Mouse (Mus musculus): ENCODE data around the gene Epha5.

Epha5 gene

DNA sequence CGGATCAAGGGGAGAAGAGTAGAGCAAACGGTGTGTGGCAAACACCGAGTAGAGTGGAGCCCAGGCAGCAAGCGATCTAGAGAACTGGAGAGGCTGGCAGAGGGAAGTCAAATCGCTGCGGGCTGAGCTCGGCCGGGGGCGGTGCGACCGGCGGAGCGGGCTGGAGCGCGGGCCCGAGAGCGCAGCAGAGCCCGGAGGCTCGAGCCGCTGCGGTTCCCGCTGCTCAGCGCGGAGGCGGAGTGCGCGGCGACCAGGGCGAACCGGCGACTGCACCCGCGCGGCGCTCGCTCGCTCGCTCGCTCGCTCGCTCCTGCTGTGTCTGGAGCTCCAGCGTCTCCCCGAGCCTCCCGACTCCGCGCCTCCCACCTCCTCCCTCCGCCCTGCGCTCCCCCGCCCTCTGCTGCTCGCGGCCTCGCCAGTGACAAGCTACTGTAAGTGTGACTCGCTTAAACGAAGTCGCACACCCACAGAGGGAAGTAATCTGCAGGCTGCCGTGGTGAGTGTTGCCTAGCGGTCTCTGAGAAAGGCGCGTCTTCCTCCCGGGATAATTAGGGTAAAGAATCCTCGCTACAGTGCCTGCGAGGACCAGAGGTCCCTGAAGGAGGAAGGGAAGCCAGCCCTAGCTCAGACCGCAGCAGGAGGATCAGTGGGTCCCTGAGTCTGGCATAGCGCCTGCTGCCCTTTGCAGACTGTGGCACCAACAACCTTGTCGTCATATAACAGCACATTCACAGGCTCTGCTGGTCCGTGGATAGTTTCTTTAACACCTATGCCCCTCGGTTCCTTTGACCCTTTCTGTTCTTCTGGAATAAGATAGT is at the start of gene Epha5:
Epha5 (minus strand) TSS at position 321 of the 818 bp plus-strand sequence.
- peak; percentile 83 for DNase-seq (ENCODE audit: low read depth, low spot score)

DNA sequence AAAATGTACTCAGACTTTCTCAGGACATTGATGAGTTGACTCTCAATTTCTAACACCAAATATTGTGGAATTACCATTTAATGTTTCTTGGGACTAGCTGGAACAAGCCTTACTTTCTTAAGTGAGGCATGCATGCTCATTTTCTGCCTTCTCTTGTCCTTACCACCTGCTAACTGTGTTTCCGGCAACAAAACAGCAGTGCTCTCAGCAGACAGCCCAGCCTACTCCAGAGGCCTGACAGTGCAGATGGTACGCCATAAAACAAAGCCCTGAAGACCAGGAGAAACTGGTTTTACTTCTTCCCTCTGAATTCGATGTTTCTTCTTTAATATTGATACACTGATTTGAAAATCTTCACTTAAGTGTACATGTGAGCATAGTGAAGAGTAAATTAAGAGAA is 39.0 kb upstream of the Epha5 start:
- DNase-seq (ENCODE audit: low read depth, low spot score), result no peak

DNA sequence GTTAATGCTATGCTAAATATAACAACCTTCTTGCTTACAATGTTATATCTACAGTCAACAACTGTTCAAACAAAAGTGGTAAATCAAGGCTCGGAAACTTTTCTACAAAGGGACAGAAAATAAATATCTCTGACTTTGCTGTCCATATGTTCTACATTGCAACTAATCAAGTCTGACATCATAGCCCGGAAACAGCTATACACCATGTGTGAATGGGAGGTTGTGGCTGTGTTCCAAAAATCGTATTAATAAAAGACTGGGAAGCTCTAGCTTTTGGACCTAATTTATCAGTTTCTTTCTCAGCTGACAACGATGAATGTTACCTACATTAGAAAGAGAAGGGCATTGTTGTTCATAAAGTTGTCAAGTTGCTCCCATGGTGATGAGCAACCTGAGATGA is 37.5 kb upstream of the Epha5 start:
- DNase-seq (ENCODE audit: low read depth, low spot score), result no peak

DNA sequence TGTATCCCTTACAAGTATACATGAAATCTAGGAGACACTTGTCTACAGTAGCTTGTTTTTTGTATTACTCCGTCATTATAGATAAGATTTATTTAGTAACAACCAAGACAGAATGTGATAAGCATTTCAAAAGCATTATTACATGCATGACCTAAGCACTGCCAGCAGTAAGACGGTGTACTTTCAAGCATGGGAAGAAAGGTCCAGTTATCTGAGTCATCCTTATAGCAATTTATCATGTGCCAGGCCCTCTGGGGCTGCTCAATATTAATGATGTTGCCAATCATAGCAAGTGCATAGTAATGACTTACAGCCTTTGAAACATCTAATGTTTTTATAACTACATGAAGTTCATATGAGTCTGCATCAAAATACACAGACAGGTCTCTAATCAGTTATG is 36.7 kb upstream of the Epha5 start:
- DNase-seq (ENCODE audit: low read depth, low spot score), result no peak

DNA sequence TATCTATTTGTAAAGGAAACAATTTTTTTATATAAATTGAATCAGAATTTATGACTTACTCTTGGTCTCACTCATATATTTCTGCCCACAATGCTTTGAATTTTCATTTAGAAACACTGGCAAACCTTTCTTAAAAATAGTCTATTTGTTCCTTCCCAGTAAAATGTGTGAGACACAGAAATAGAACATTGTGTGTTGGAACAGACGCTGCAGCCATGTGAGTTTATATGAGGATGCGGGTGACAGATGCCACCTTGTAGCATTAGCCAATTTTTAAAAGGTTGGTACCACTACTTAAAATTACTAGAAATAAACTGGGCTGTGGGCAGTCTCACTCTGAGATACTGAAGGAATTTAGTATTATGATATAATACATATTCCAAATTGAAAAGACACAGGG is 23.1 kb upstream of the Epha5 start:
- no peak for DNase-seq (ENCODE audit: low read depth, low spot score)

DNA sequence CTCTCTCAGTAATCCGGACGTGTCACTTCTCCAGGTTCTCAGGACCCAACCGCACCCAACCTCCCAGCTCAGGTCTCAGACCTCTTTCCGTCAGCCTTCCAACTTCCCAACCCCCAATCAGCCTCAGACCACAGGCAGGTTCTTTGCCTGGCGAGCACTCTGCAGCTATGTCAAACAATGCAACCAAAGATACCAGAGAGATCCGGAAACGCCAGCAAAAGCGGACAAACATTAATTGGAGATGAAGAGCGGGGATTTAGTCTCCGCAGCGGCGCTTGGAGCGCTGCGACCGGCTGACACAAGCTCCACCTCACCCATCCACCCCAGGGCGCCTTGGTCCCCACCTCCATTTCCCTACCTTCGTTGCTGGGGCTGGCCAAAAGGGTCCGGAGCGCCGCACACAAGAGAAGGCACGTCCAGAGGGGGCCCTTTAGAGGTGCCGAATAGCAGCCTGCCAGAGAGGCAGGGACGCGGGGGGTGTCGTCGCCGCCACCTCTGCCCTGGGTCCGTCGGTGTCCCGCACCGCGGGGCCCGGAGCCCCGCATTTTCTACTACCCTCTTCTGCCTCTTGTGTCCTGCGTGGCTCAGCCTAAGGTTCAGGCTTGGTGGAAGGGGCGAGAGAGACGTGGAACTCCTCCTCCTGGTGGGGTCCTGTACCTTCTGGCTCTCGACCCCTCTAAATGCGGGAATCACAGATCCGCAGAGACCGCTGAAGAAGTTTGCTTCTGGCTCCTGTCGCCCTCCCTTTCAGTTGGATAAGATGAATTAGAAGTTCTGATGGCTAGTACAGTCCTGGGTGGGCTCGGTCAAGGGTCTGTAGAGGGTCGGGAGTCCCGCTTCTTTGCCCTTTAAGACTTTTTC is 991 bp downstream of the Epha5 start:
- DNase-seq (ENCODE audit: low read depth, low spot score), result no peak

DNA sequence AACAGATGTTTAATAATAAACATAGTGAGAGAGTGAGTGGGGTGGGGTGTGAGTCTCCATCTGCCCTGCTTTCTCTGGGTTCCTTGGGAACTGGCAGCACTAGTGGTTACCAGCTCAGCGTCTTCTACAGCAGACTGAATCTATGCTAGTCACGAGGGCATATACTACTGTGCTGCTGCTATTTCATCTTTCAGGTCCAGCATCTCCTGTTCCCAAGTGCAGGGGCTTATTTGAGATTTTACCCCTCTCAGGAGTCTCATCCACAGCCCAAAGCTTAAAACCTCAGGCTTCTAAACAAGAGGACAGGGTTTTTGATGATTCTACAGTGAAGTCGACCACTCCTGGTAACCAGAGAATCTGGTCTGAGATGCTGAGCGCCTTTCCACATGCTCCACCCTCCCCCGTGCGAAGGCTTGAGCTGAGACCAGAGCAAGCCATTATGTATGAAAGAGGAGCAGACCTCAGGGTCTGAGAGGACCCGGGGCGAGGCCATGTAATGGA is 2.2 kb downstream of the Epha5 start:
- peak; percentile 39 for DNase-seq (ENCODE audit: low read depth, low spot score)

DNA sequence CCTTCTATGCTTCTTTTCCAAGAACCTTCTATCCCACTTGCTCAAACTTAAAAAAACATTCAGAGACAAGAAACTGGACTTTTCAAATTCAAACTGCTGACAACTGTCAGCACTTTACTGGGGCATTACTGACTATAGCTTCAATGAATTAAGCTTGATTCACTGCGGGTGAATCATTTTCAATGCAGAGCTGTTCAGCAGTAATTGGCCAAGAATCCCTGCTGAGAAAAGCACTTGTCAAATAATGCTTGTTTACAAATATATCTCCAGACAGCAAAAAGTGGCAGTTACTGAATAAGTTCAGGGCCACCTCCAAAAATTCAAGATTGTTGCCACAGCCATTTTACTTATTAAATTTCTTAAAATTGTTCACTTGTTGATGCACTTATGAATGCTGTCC is 4.2 kb downstream of the Epha5 start:
- no peak for DNase-seq (ENCODE audit: low read depth, low spot score)

DNA sequence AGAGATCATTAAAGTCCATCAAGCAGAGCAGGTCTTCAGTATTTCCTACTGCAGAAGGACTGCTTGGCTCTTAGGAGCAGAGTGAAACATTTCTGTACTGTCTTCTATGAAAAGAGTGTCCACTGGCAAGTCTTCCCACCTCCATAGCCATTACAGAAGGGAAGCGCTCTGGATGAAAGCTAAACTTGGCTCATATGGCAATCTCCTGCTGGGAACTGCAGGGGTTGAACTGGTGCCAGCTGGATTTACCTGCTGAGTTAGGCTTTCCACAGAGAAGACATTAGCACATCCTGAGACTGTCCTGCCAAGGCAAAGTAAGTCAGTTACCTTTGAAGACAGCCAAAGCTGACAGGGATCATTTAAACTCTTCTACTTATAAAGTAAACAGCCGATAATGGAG is 8.8 kb downstream of the Epha5 start:
- DNase-seq (ENCODE audit: low read depth, low spot score), result no peak

DNA sequence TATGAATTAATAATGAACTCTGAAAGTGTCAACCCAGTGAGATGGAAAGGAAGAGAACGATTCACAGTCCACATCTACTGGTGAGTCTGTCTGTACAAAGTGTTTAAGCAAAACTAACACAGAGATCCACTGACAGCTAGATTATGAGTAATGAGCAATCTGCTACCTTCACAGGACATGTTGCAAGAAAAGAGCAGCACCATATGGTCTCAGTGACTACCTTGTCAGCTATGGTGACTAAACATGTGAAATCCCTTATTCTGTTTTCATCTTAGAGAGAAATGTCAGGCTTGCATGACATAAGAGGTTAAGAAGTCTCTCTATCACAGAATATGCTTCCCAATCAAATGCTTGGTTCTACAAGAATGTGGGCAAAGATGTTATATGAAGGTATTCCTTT is 20.1 kb downstream of the Epha5 start:
- no peak for DNase-seq (ENCODE audit: low read depth, low spot score)

DNA sequence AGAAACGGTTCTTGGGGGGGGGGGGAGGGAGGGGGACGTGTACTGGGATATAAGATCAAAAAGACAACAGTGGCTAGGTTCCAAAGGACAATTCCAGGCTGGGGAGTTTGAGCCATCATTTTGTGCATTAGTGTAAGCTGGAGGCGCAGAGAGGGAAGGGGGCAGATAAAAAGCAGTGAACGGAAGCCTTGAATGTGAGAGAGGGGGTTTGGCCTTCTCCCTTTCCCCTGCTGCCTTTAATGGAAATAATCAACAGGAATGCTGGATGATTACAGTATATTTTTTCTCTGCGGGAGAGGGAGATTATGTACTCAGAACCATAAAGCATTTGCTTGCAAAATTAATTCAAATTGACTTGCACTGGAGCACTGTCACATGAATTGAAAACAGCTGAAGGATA is 51.8 kb downstream of the Epha5 start:
- no peak for DNase-seq (ENCODE audit: low read depth, low spot score)

DNA sequence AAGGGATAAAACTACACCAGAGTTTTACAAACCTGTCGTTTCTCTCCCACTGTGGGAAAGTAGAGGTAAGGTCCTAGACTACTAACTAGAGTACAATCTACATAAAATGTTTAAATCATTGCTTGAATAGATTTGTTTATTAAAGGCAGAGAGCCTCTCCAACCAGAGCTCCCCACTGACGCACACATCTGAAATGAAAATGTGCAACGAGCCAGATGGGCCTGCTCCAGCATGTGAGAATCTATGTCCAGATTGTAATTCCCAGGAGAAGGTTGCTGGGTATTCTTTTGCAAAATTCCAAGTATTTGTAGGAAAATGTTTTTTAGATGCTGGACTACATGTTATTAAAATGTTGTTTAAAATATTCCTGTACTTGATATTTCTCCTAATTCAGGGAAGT is 57.8 kb downstream of the Epha5 start:
- DNase-seq (ENCODE audit: low read depth, low spot score), result no peak

DNA sequence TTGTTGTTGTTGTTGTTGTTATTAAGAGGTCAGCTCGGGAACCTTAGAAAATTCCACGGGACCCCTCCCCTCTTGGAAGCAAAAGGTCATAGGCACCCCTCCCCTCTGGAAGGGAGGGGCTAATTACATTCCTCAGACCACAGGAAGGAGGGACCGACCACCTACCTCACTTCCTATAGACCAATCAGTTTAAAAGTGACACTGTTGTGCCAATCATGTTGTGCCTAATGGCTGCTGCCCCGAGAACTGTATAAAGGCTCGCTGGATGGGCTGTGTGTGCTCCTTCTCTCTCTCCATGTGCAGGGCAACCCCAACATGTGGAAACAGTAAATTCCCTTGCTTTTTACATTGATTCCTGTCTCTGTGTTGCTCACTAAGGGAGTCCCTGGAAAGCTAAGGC is 64.1 kb downstream of the Epha5 start:
- no peak for DNase-seq (ENCODE audit: low read depth, low spot score)

DNA sequence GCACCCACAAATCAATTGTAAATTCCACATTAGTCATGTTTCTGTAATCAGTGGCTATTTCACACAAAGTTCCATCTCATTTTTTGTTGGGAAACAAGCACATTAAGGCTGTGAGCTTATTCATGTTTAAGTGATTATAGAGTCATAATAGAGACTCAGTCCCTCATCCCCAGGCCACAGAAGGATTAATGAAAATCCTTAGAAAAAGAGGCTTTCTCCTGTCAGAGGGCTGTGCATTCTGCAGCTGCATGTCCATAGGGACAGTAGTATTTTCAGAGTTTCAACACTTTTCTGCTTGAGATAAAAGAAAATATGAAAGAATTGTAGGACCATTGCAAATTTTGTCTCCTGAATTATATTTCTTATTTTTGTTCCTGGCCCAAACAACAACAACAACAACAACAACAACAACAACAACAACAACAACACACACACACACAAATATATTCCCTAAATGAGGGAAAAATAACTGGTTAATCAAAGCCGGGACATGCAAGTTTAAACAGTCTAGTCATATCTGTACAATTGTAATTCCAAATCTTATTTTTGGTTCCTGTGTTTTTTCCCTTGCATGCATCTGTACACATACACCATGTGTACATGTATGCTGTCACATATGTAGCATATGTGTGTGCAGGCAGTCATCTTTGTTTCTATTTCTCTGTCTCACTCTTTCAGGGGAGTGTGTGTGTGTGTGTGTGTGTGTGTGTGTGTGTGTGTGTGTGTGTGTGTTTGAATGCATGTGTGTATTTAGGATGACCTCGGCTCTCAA is 70.3 kb downstream of the Epha5 start:
- DNase-seq (ENCODE audit: low read depth, low spot score), result no peak

DNA sequence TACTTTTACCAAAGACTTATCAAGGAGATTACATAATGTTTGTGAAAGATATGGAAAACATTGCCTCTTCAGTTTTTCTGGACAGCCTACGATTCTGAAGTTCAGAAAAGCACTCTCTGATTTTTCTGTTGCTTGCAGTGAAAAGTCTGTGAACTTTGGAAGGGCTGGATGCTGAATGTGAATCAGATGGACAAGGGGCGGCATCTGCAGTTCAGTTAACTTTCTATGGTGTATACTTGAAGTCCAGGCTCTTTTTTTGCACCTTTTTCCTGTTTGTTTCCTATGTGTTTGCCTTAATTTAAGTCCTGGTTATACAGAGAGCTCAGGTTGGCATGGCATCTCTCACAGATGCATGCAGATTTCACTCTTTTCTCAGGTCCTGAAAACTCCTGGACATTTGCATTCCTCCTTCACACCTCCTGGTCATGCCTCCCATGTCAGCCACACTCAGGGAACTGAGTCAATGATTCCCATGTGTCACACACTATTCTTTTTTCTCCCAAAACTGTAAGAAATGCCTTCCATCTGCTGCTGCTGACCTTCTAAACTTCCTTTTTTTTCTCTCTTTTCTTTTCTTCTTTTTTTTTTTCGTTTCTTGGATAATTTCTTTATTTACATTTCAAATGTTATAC is 81.2 kb downstream of the Epha5 start:
- no peak for DNase-seq (ENCODE audit: low read depth, low spot score)

DNA sequence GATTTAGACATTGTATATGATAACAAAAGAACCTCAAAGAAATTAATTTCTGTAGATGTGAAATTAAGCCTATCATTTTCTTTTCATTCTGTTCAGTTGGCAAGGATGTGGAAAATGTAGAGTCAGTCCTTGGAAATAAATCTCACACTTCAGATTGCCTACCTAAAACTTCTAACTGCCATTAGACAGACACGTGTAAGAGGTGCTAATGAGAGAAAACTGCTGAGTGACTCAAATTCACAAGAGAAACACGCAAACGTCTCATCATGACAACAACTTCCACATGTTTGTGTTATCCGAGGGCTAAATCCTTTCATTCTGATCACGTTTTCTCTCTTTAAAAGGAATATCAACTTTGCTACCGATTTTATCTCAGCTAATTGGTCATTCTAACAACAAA is 82.7 kb downstream of the Epha5 start:
- no peak for DNase-seq (ENCODE audit: low read depth, low spot score)

DNA sequence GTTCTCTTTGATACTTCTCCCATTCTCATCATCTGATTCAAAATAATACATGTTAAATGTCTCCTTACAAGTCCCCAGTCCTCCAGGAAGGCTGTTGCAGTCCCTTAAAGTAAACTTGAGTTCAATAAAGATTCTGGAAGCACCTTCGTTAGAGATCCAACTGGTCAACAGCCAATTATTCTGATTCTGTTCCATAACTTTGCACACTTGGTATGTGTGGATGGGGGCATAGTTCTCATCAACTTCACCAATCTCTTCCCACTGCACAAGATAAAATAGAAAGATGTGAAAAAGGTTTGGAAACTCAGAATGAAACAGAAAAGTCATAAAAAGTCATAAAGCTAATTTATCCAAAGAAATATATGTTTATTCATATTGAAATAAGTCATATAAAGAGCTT is 85.6 kb downstream of the Epha5 start:
- no peak for DNase-seq (ENCODE audit: low read depth, low spot score)

DNA sequence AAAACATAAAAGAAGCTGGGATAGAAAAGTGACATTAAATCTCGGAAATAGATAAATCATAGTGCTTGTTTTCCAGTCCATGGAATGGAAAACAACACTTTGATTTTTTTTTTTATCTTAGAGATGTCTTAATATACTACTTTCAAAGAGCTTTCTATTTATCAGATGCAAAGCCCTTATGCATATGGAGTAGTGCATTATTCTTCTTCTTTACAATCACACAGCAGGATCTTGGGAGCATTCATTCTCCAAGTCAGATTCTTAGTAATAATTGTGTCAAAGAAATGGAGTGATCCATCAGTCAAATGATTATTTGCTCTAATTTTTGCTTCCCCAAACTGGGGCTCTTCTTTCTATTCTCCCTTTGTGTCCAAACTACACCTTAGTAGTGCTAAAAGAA is 96.6 kb downstream of the Epha5 start:
- no peak for DNase-seq (ENCODE audit: low read depth, low spot score)

DNA sequence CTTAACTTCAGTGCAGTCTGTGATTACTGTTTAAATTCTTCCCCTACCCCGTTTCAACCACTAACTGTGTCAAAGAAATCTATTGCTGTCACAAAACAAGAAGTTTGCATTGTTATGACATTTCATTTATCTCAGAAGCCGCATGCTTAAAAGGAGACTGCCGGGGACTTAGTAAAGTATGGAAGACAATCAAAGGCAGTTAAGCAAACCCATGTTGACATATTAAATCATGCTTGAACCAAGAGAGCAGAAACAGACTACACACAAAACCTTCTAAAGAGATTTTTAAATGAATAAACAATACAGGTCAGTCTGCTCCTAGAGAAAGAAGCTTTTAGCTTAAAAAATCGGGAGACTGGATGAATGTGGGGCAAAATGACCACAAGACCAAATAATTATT is 97.0 kb downstream of the Epha5 start:
- DNase-seq (ENCODE audit: low read depth, low spot score), result no peak

DNA sequence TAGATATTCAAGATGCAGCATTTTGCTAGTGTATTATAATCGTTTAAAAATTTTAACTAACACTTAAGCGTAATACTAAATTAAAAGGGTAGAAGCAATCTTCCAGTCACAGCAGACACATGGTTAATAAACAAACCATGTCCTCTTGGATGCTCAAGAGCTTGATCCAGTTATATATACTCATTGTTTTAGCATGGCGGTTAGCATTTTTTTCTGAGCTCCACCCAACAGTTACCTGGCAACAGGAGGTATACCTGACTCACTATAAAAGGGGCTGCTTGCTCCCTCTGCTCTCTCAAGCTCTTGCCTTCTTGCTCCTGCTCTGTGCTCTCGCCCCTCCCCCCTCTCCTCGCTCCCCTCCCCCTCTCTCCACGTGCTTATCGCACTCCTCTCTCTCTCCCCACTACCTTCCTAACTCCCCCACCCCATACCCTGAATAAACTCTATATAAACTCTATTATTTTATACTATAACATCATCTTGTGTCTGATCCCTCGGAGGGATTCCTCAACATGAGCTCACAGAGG is 98.3 kb downstream of the Epha5 start:
- DNase-seq (ENCODE audit: low read depth, low spot score), result no peak

DNA sequence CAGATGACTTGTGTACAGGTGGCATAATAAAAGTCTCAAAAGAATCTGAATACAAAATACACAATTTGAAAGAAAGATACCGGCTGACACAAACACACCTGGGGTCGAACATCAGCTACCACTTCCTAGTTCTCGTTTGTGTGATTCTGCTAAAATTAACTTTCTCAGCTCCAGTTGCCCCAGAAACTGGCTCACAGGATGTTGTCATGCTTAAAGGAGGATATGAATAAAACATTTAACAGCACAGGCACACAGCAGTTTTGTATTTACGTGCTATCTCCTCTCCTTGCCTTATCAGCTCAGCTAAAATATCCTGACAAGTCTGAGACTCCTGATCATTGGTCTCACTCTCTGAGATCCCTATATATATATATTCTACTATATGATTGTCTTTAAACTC is 99.3 kb downstream of the Epha5 start:
- no peak for DNase-seq (ENCODE audit: low read depth, low spot score)
